Mouse (Mus musculus): ENCODE results near the gene Ros1.

Ros1 gene

GRCm38 (mm10) chr10:52160604-52161003 is 34.4 kb downstream of the Ros1 start:
- in situ Hi-C loops (cut with MseI, MboI) = no loop called here

GRCm38 (mm10) chr10:52159704-52160103 is 35.3 kb downstream of the Ros1 start:
- in situ Hi-C loops (cut with MseI, MboI) = no loop called here

GRCm38 (mm10) chr10:52133354-52134074 is 61.5 kb downstream of the Ros1 start:
- in situ Hi-C loops (cut with MseI, MboI) = no loop called here

- in situ Hi-C loops (cut with MseI, MboI) = no loop called here
Measured at GRCm38 (mm10) chr10:52130762-52131161, 64.3 kb downstream of the Ros1 start.

- in situ Hi-C loops (cut with MseI, MboI) = no loop called here
Measured at GRCm38 (mm10) chr10:52128874-52129412, 66.1 kb downstream of the Ros1 start.

GRCm38 (mm10) chr10:52106164-52106757 is 88.8 kb downstream of the Ros1 start:
- in situ Hi-C loops (cut with MseI, MboI) = no loop called here

GRCm38 (mm10) chr10:52101273-52101672 is 93.8 kb downstream of the Ros1 start:
- in situ Hi-C loops (cut with MseI, MboI) = no loop called here

GRCm38 (mm10) chr10:52092181-52092580 is 102.9 kb downstream of the Ros1 start:
- in situ Hi-C loops (cut with MseI, MboI) = no loop called here

GRCm38 (mm10) chr10:52086681-52087080 is 108.4 kb downstream of the Ros1 start:
- in situ Hi-C loops (cut with MseI, MboI) = no loop called here

GRCm38 (mm10) chr10:52072482-52072881 is 122.6 kb downstream of the Ros1 start:
- in situ Hi-C loops (cut with MseI, MboI) = loop anchor here (10.0 kb wide), 1 partner anchor 278 kb away; no protein-coding TSS in a partner anchor

GRCm38 (mm10) chr10:52048287-52048686 is 146.8 kb downstream of the Ros1 start:
- in situ Hi-C loops (cut with MseI, MboI) = no loop called here

- in situ Hi-C loops (cut with MseI, MboI) = no loop called here
Measured at GRCm38 (mm10) chr10:52043086-52043485, 152.0 kb downstream of the Ros1 start.

- in situ Hi-C loops (cut with MseI, MboI) = no loop called here
Measured at GRCm38 (mm10) chr10:52039392-52039791, 155.7 kb downstream of the Ros1 start.

- in situ Hi-C loops (cut with MseI, MboI) = no loop called here
Measured at GRCm38 (mm10) chr10:52033729-52034128, 161.3 kb downstream of the Ros1 start.

GRCm38 (mm10) chr10:52029421-52030080 is 165.5 kb downstream of the Ros1 start:
- in situ Hi-C loops (cut with MseI, MboI) = no loop called here

GRCm38 (mm10) chr10:52028561-52029370 is 166.3 kb downstream of the Ros1 start:
- in situ Hi-C loops (cut with MseI, MboI) = no loop called here

GRCm38 (mm10) chr10:52027161-52028035 is 167.6 kb downstream of the Ros1 start:
- in situ Hi-C loops (cut with MseI, MboI) = no loop called here

- in situ Hi-C loops (cut with MseI, MboI) = no loop called here
Measured at GRCm38 (mm10) chr10:52025821-52026220, 169.2 kb downstream of the Ros1 start.

- in situ Hi-C loops (cut with MseI, MboI) = no loop called here
Measured at GRCm38 (mm10) chr10:52025291-52025690, 169.8 kb downstream of the Ros1 start.

- in situ Hi-C loops (cut with MseI, MboI) = no loop called here
Measured at GRCm38 (mm10) chr10:52024053-52024410, 171.0 kb downstream of the Ros1 start.

All from mouse trophoblast stem cell (cell line).